Mouse (Mus musculus): Measurements from ENCODE around the gene Arhgap32. TPM values are rescaled to one million over a fixed set of nuclear protein-coding genes. Genes with fewer than 3 reads are reported as not detected.

Gene Arhgap32
- total RNA-seq, 2 experiments from 2014 or later, result 38.2 to 39.2 TPM

GRCm38 (mm10) chr9:32250486-32250885 is 134.6 kb downstream of the Arhgap32 start:
- no peak for DNase-seq

- no peak for DNase-seq
These were observed 137.8 kb downstream of the Arhgap32 start for GRCm38 (mm10) chr9:32253721-32254120.

GRCm38 (mm10) chr9:32257365-32257764 is 141.4 kb downstream of the Arhgap32 start:
- DNase-seq, result no peak

GRCm38 (mm10) chr9:32257882-32258281 is 141.9 kb downstream of the Arhgap32 start:
- no peak for DNase-seq

GRCm38 (mm10) chr9:32271896-32272444 is 156.0 kb downstream of the Arhgap32 start:
- peak; percentile 81 for DNase-seq

GRCm38 (mm10) chr9:32278052-32278451 is 162.1 kb downstream of the Arhgap32 start:
- DNase-seq, result no peak

GRCm38 (mm10) chr9:32279789-32280188 is 163.9 kb downstream of the Arhgap32 start:
- no peak for DNase-seq

- no peak for DNase-seq
These were observed 164.5 kb downstream of the Arhgap32 start for GRCm38 (mm10) chr9:32280456-32280855.

- no peak for DNase-seq
These were observed 167.7 kb downstream of the Arhgap32 start for GRCm38 (mm10) chr9:32283591-32283990.

- no peak for DNase-seq
These were observed 175.7 kb downstream of the Arhgap32 start for GRCm38 (mm10) chr9:32291618-32292017.

- DNase-seq, result peak; percentile 59
These were observed 176.8 kb downstream of the Arhgap32 start for GRCm38 (mm10) chr9:32292686-32293085.

GRCm38 (mm10) chr9:32295061-32295800 is 179.3 kb downstream of the Arhgap32 start:
- DNase-seq, result no peak

- DNase-seq, result no peak
These were observed 186.7 kb downstream of the Arhgap32 start for GRCm38 (mm10) chr9:32302501-32303150.

GRCm38 (mm10) chr9:32311786-32312185 is 195.8 kb downstream of the Arhgap32 start:
- no peak for DNase-seq

- no peak for DNase-seq
These were observed 196.3 kb downstream of the Arhgap32 start for GRCm38 (mm10) chr9:32312208-32312607.

GRCm38 (mm10) chr9:32314071-32314470 is 198.1 kb downstream of the Arhgap32 start:
- DNase-seq, result no peak

GRCm38 (mm10) chr9:32315999-32316398 is 200.1 kb downstream of the Arhgap32 start:
- DNase-seq, result no peak

Small RNA genes within 50 kb of the gene (microRNA-seq; reads per million reads assigned to microRNA genes)
- gene Gm44453, result not detected

Other genes starting within 250 kb of the Arhgap32 start
- 1 to 10 TPM in 1 of 2 experiments, under 1 TPM in 1; 0.12 to 2.4 TPM for gene Barx2, start 202.7 kb upstream of the Arhgap32 start, total RNA-seq (2021)
- under 1 TPM; 0.33 TPM for gene Kcnj5, start 228.2 kb downstream of the Arhgap32 start, total RNA-seq (2021)

Data from adrenal gland, postnatal 10 days (tissue).